Mouse (Mus musculus): Measurements from ENCODE around the gene Strbp. TPM values are rescaled to one million over a fixed set of nuclear protein-coding genes. Genes with fewer than 3 reads are reported as not detected.

Gene Strbp
- total RNA-seq (2014; rRNA removed): 101 and 138 TPM in 2 replicates
- polyA plus RNA-seq (2015; fragmentation: Nextera tagmentation; extraction: Ambion mirVana): 83.5 and 99.9 TPM in 2 replicates

- whole genome bisulfite sequencing: 0% methylated on average over 75 of the region's 98 CpGs
- H3K4me1 ChIP-seq (ENCODE audit: insufficient read depth): peaks cover 19% of the 10 kb centered on the region
Observed at GRCm38 (mm10) chr2:37703230-37703954, at the start of gene Strbp. TSS of gene Strbp (minus strand) at chr2:37703859.

GRCm38 (mm10) chr2:37751114-37751513 is 47.5 kb upstream of the Strbp start:
- H3K4me2 ChIP-seq (ENCODE audit: low read depth): no peak overlapping the region
- no peak overlapping the region for H3K4me3 ChIP-seq (ENCODE audit: low read depth, low read length)
- 97% methylated on average over 1 of the region's 1 CpGs for WGBS
- no peak for TF ChIP-seq CTCF (IDR thresholded peaks at IDR 0.05; ENCODE audit: low read depth)
- no peak overlapping the region for H3K9ac ChIP-seq
- H3K36me3 ChIP-seq (ENCODE audit: insufficient read depth): no peaks in the 10 kb centered on the region
- no peak overlapping the region for H3K27ac ChIP-seq (ENCODE audit: low read depth, low read length)
- no peak for ATAC-seq
- DNase-seq: no peak
- no peaks in the 10 kb centered on the region for H3K9me3 ChIP-seq (ENCODE audit: low read length)
- peaks cover 11% of the 10 kb centered on the region; the same call in 1 of the 2 replicates for H3K4me1 ChIP-seq (ENCODE audit: insufficient read depth)
- H3K27me3 ChIP-seq (ENCODE audit: insufficient read depth, low read length): no peaks in the 10 kb centered on the region

More at GRCm38 (mm10) chr2:37703230-37703954, at the start of gene Strbp:
- TF ChIP-seq CTCF (IDR thresholded peaks at IDR 0.05; ENCODE audit: low read depth): peak; percentile 36
- ATAC-seq (peak; percentile 93), DNase-seq (peak; percentile 97)
- Histone ChIP-seq H3K4me3 (ENCODE audit: low read depth, low read length) (peak within 1 kb of the TSS; percentile 96), H3K4me2 (ENCODE audit: low read depth) (peak within 1 kb of the TSS; percentile 68), H3K27me3 (ENCODE audit: insufficient read depth, low read length) (no peaks in the 10 kb centered on the region), H3K27ac (ENCODE audit: low read depth, low read length) (peak within 1 kb of the TSS; percentile 98), H3K9ac (peak within 1 kb of the TSS; percentile 93), H3K9me3 (ENCODE audit: low read length) (no peaks in the 10 kb centered on the region), H3K36me3 (ENCODE audit: insufficient read depth) (no peaks in the 10 kb centered on the region)

DNA sequence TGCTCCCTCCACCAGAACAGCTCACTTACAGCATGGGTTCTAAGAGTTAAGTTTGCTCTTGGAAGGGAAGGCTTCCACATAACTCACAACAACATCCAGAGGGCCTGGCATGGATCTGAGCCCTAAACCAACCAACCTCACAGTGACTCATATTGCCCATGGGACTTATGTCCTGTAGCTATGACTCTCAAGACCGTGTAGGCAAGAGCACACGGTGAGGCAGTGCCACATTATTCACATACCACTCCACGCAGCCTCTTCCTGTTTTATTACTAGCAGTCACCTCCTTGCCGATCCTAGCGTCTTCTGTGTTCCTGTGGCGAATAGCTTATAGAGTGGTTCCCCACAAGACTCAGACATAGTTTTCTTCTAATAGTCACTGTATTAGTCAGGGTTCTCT is 45.7 kb upstream of the Strbp start:
- Histone ChIP-seq H3K9ac (no peak overlapping the region), H3K4me1 (ENCODE audit: insufficient read depth) (peaks cover 11% of the 10 kb centered on the region; the same call in 1 of the 2 replicates), H3K36me3 (ENCODE audit: insufficient read depth) (no peaks in the 10 kb centered on the region), H3K4me2 (ENCODE audit: low read depth) (no peak overlapping the region), H3K27me3 (ENCODE audit: insufficient read depth, low read length) (no peaks in the 10 kb centered on the region), H3K27ac (ENCODE audit: low read depth, low read length) (no peak overlapping the region), H3K4me3 (ENCODE audit: low read depth, low read length) (no peak overlapping the region), H3K9me3 (ENCODE audit: low read length) (no peaks in the 10 kb centered on the region)
- ATAC-seq (no peak), DNase-seq (no peak)
- WGBS: 85% methylated on average over 6 of the region's 6 CpGs
- no peak for TF ChIP-seq CTCF (IDR thresholded peaks at IDR 0.05; ENCODE audit: low read depth)

GRCm38 (mm10) chr2:37748442-37749066 is 44.9 kb upstream of the Strbp start:
- Histone ChIP-seq H3K9me3 (ENCODE audit: low read length) (no peaks in the 10 kb centered on the region), H3K27me3 (ENCODE audit: insufficient read depth, low read length) (no peaks in the 10 kb centered on the region), H3K4me3 (ENCODE audit: low read depth, low read length) (no peak overlapping the region), H3K9ac (no peak overlapping the region), H3K4me1 (ENCODE audit: insufficient read depth) (peaks cover 11% of the 10 kb centered on the region; the same call in 1 of the 2 replicates), H3K36me3 (ENCODE audit: insufficient read depth) (no peaks in the 10 kb centered on the region), H3K27ac (ENCODE audit: low read depth, low read length) (no peak overlapping the region), H3K4me2 (ENCODE audit: low read depth) (no peak overlapping the region)
- ATAC-seq (peak; percentile 36; the same call in 1 of the 2 replicates), DNase-seq (no peak)
- no peak for TF ChIP-seq CTCF (IDR thresholded peaks at IDR 0.05; ENCODE audit: low read depth)
- 42% methylated on average over 10 of the region's 10 CpGs for WGBS

DNA sequence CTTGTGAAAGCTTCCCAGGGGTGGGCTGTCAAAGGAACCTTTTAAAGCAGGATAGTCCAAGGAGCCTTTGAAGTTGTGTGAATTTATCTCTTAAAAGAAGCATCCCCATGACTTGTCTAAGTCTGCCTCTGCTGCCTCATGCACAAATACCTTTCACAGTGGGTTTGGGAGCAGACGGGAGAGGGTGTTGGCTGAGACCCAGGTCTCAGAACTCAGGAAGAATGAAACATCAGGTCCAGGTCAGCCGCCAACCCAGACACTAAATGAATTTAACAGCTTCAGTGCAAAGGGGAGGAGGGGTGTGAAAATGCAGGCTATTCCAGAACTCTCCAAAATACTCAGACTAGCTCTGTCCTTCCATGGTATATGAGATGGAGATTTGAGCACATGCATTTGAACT is 44.2 kb upstream of the Strbp start:
- no peak for ATAC-seq

GRCm38 (mm10) chr2:37746293-37747049 is 42.8 kb upstream of the Strbp start:
- Histone ChIP-seq H3K9ac (no peak overlapping the region), H3K4me3 (ENCODE audit: low read depth, low read length) (no peak overlapping the region), H3K27me3 (ENCODE audit: insufficient read depth, low read length) (no peaks in the 10 kb centered on the region), H3K9me3 (ENCODE audit: low read length) (no peaks in the 10 kb centered on the region), H3K4me1 (ENCODE audit: insufficient read depth) (peaks cover 11% of the 10 kb centered on the region; the same call in 1 of the 2 replicates), H3K36me3 (ENCODE audit: insufficient read depth) (no peaks in the 10 kb centered on the region), H3K4me2 (ENCODE audit: low read depth) (no peak overlapping the region), H3K27ac (ENCODE audit: low read depth, low read length) (no peak overlapping the region)
- no peak for ATAC-seq
- 90% methylated on average over 5 of the region's 5 CpGs for WGBS
- no peak for DNase-seq
- TF ChIP-seq CTCF (IDR thresholded peaks at IDR 0.05; ENCODE audit: low read depth): no peak

More for the DNA sequence above, 44.2 kb upstream of the Strbp start:
- no peak for DNase-seq
- H3K4me3 ChIP-seq (ENCODE audit: low read depth, low read length): no peak overlapping the region
- no peak overlapping the region for H3K27ac ChIP-seq (ENCODE audit: low read depth, low read length)
- H3K9ac ChIP-seq: no peak overlapping the region
- H3K27me3 ChIP-seq (ENCODE audit: insufficient read depth, low read length): no peaks in the 10 kb centered on the region
- H3K4me2 ChIP-seq (ENCODE audit: low read depth): no peak overlapping the region
- 11% methylated on average over 2 of the region's 2 CpGs for WGBS
- TF ChIP-seq CTCF (IDR thresholded peaks at IDR 0.05; ENCODE audit: low read depth): no peak
- no peaks in the 10 kb centered on the region for H3K36me3 ChIP-seq (ENCODE audit: insufficient read depth)
- H3K4me1 ChIP-seq (ENCODE audit: insufficient read depth): peaks cover 11% of the 10 kb centered on the region; the same call in 1 of the 2 replicates
- H3K9me3 ChIP-seq (ENCODE audit: low read length): no peaks in the 10 kb centered on the region

All from forebrain, postnatal 0 days (tissue).